Mouse (Mus musculus) C2C12 (cell line): ENCODE measurements around the gene Fcho2. TPM values are rescaled to one million over a fixed set of nuclear protein-coding genes. Genes with fewer than 3 reads are reported as not detected.
"Not testable (repeated sequence)": the region's sequence is repeated elsewhere in the genome, so short reads cannot be mapped to it uniquely, and the experiment has no call there.

ENCODE experiments used
- H3K27me3 ChIP-seq: one replicate; pipeline ENCODE4 v1.6.1; 2011; ENCODE audit not compliant: control insufficient read depth, insufficient read depth, insufficient read length
- H3K36me3 ChIP-seq: one replicate; pipeline ENCODE4 v1.6.1; 2011; ENCODE audit not compliant: control insufficient read depth, insufficient read depth
- H3K4me3 ChIP-seq: one replicate; pipeline ENCODE4 v1.5.1; 2011; ENCODE audit warnings: mild to moderate bottlenecking, control low read depth; ENCODE audit not compliant: poor library complexity, insufficient read depth, severe bottlenecking
- H3K79me2 ChIP-seq: one replicate; pipeline ENCODE4 v1.6.1; 2011; ENCODE audit not compliant: control insufficient read depth, insufficient read depth
- H3K79me3 ChIP-seq: one replicate; pipeline ENCODE4 v1.6.1; 2011; ENCODE audit warnings: low read depth, control low read depth
- H3ac ChIP-seq: one replicate; pipeline ENCODE3; 2011; ENCODE audit warnings: low read depth; ENCODE audit not compliant: control insufficient read depth, insufficient read length
- CEBPB ChIP-seq: IDR thresholded peaks from one replicate; pipeline ENCODE4 v1.6.1; 2011; ENCODE audit warnings: low read depth, mild to moderate bottlenecking, control low read depth, moderate library complexity
- CTCF ChIP-seq: IDR thresholded peaks from one replicate; pipeline ENCODE4 v1.5.1; 2011; ENCODE audit not compliant: control insufficient read depth, insufficient read depth, insufficient read length
- FOSL1 ChIP-seq: IDR thresholded peaks from one replicate; pipeline ENCODE4 v1.8.0; 2011; ENCODE audit warnings: mild to moderate bottlenecking, low read length; ENCODE audit not compliant: poor library complexity, insufficient read depth, severe bottlenecking
- MAX ChIP-seq: IDR thresholded peaks from one replicate; pipeline ENCODE4 v1.6.1; 2011; ENCODE audit warnings: mild to moderate bottlenecking, control low read depth
- MYOD1 ChIP-seq: IDR thresholded peaks from one replicate; pipeline ENCODE4 v1.6.1; 2011; ENCODE audit warnings: low read depth; ENCODE audit not compliant: control insufficient read depth, insufficient read length
- MYOG ChIP-seq: IDR thresholded peaks from one replicate; pipeline ENCODE4 v1.6.1; 2011; ENCODE audit not compliant: control insufficient read depth, insufficient read length; ENCODE audit errors: extremely low read depth
- USF1 ChIP-seq: IDR thresholded peaks from one replicate; pipeline ENCODE4 v1.6.1; 2011; ENCODE audit warnings: low read depth, mild to moderate bottlenecking, control low read depth, moderate library complexity
- polyA plus RNA-seq: library from polyadenylated mRNA; unstranded; fragments of >200 nt; fragmentation: generic; extraction: Trizol; gene quantifications from one replicate; pipeline ENCODE4 v1.2.1, GENCODE M21; 2012; ENCODE audit warnings: missing spikeins

The Fcho2 gene
- polyA plus RNA-seq, 1 experiment = 3.1 TPM

DNA sequence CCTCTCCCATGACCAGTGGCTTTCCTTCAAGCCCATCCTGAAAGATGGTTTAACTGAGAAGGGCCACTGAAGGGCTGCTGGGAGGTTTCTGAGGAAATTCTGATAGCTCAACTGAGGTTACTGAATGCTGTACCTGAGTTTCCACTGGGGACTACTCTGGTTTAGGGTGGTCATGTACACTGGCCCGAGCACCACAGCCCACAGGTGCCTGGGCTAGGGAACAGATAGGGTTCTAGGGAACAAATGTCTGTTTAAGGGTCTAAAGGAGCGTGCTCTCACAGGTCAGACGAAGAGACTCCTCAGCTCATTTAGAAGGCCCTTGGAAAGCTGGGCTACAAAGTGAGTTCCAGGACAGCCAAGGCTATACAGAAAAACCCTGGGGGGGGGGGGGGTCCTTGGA, 19.5 kb upstream of the Fcho2 start:
- Histone ChIP-seq H3K79me2 (no peaks in the 10 kb centered on the region), H3K79me3 (no peaks in the 10 kb centered on the region), H3K36me3 (peaks cover 18% of the 10 kb centered on the region), H3ac (no peak overlapping the region), H3K27me3 (no peaks in the 10 kb centered on the region), H3K4me3 (no peak overlapping the region)
- TF ChIP-seq MYOD1 (no peak), CEBPB (no peak), MYOG (no peak), USF1 (no peak), MAX (no peak), CTCF (no peak)

DNA sequence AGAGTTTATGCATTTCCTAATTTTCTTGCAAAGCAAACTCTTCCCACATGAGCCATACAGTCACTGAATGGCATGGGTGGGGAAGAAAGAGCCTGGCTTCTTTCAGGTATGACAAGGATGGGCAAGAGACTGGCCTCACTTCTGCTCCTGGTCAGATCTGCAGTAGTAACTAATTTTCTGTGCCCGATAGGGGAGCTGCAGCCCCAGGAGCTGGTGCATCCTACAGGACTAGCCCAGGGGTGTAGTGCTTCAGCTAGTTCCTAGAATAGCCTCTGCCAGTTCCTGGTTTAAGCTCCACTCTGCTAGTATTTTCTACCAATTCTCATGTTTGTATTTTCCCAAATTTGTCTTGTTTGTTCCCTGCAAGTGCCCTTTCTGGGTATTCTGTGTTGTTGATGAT, 18.9 kb upstream of the Fcho2 start:
- Histone ChIP-seq H3K27me3 (no peaks in the 10 kb centered on the region), H3K79me3 (no peaks in the 10 kb centered on the region), H3K79me2 (no peaks in the 10 kb centered on the region), H3K36me3 (peaks cover 13% of the 10 kb centered on the region), H3K4me3 (no peak overlapping the region), H3ac (no peak overlapping the region)
- TF ChIP-seq CEBPB = no peak
- TF ChIP-seq MAX = no peak

DNA sequence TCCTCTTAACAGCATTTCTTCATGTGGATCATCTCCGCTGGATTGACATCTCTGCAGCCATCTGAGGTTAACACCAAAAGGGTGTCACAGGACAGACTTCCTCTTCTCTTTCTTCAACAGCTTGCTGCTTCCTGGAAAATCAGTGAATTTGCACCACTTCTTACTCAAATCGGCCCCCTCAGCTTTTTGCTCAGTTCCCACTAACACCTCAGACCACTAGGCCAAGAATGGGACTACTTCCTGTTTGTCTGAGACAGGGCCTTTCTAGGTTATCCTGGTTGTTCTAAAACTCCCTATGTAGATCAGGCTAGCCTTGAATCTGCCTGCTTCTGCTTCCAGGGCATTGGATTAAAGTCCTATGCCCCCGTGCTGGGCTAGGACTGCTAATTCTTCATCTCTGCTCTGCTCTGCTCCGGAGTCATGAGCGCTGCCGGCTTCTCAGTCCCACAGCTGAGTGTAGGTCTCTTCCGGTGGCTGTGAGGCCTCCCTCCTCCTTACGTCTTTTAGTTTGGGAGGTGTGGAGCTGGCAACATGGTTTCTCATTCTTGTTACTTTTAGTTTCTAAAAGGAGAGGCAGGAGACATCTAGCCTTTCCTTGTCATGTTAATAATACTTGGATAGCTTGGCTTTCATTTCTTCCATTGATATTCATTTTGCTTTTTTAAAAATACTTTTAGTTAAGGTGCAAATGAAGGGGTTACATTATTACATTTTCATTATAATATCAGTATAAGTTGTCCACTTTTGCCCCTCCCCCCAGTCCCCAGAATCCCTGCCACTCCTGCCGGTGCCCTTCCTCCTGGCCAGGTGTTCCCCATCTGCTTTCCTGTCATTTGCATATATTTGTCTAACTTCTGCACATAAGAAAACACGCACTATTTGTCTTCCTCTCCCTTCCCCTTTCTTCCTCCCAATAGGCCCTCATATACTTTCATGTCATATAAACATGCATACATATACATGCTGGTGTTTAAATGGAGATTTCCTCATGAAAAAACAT, 17.5 kb upstream of the Fcho2 start:
- H3ac ChIP-seq = no peak overlapping the region
- no peak overlapping the region for H3K4me3 ChIP-seq
- no peaks in the 10 kb centered on the region for H3K27me3 ChIP-seq
- H3K79me2 ChIP-seq = no peaks in the 10 kb centered on the region
- no peaks in the 10 kb centered on the region for H3K79me3 ChIP-seq
- no peaks in the 10 kb centered on the region for H3K36me3 ChIP-seq
- TF ChIP-seq FOSL1 = no peak
- no peak for TF ChIP-seq CEBPB
- no peak for TF ChIP-seq USF1
- no peak for TF ChIP-seq MYOG
- no peak for TF ChIP-seq CTCF
- no peak for TF ChIP-seq MAX
- no peak for TF ChIP-seq MYOD1

DNA sequence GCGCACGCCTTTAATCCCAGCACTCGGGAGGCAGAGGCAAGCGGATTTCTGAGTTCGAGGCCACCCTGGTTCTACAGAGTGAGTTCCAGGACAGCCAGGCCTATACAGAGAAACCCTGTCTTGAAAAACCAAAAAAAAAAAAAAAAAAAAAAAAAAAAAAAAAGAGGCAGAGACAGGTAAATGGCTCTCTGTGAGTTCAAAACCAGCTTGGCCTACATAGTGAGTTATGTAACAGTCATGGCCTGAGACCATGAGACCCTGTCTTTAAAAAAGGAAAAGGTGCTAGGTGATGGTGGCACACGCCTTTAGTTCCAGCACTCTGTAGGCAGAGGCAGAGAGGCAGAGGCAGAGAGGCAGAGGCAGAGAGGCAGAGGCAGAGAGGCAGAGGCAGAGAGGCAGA, 13.8 kb upstream of the Fcho2 start:
- H3K79me2 ChIP-seq, H3K4me3 ChIP-seq, H3K27me3 ChIP-seq, H3K36me3 ChIP-seq, H3K79me3 ChIP-seq, H3ac ChIP-seq: not testable (repeated sequence)

DNA sequence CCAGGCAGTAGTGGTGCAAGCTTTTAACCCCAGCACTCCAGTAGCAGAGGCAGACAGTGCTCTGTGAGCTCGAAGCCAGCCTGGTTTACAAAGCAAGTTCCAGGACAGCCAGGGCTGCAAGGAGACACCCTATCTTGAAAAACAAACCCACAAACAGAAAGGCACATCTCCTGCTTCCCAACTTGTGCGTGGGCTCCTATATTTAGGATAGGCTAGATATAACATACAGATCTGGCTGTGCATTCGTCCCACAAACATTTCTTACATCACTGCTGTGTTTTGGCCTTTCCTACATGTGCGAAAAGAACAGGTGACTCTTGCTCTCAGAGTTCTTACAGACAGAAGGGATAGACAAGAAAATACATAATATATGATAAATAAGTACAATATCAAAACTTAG, 10.3 kb upstream of the Fcho2 start:
- Histone ChIP-seq H3K79me3 (no peaks in the 10 kb centered on the region), H3K27me3 (no peaks in the 10 kb centered on the region), H3K79me2 (no peaks in the 10 kb centered on the region), H3ac (no peak overlapping the region), H3K36me3 (no peaks in the 10 kb centered on the region), H3K4me3 (no peak overlapping the region)
- TF ChIP-seq MAX = no peak
- TF ChIP-seq CTCF = no peak
- no peak for TF ChIP-seq MYOG

DNA sequence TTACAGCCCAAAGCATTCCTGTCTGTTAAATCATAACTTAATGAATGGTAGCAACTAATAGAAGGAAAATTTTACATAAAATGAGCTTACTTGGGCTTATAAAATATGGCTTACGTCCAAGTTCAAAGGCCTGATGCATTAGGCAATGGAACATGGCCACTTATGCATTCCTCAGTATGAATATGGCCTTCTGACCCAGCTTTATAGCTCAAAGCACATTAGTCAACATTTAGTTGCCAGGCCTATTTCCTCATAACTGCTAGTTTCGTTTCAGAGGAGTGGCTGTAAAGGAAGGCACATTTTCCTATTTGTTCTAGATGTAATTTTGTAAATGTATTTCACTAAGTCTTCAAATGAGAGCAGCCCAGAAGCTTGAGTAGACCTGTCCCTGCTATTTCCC, 3.8 kb upstream of the Fcho2 start:
- TF ChIP-seq MAX = no peak
- no peak for TF ChIP-seq MYOD1
- TF ChIP-seq CEBPB = no peak
- no peak for TF ChIP-seq USF1
- TF ChIP-seq CTCF = no peak
- no peak for TF ChIP-seq FOSL1
- TF ChIP-seq MYOG = no peak
- H3K79me2 ChIP-seq = peaks cover 6% of the 10 kb centered on the region
- no peaks in the 10 kb centered on the region for H3K27me3 ChIP-seq

More for the DNA sequence above, 3.8 kb upstream of the Fcho2 start:
- Histone ChIP-seq H3K36me3 (no peaks in the 10 kb centered on the region), H3K4me3 (no peak overlapping the region), H3ac (no peak overlapping the region), H3K79me3 (peaks cover 4% of the 10 kb centered on the region)
